In genomic region chr11:114853174-114853838, GRCm38 (mm10) we compare ENCODE assay signal across 9 mouse cellular contexts. TPM values are rescaled to one million over a fixed set of nuclear protein-coding genes. Genes with fewer than 3 reads are reported as not detected.
DNase-seq lines count a peak whose midpoint lies in the region; ATAC-seq and TF ChIP-seq lines count a peak whose summit lies in the region.
"Had no signal": no experiment of that assay in that cellular context is flagged by ENCODE, and none has a peak within 500 bp of the region (broad histone marks: within the 10 kb centered on the region; RNA-seq: fewer than 3 reads in every experiment).

No protein-coding gene starts in this region.

- H3K4me2 ChIP-seq in lung, embryonic 14.5 days, result peak overlapping the region; percentile 99
- H3K4me2 ChIP-seq in forebrain, embryonic 15.5 days (replicated peaks), result peak overlapping the region; percentile 94
- H3K4me2 ChIP-seq in neural tube, embryonic 14.5 days (ENCODE audit: low read depth, low read length), result peak overlapping the region; percentile 99; the same call in 1 of the 2 replicates

- DNase-seq in lung, embryonic 14.5 days, result no peak
- no peak for DNase-seq in lung, postnatal 4 days
- DNase-seq in limb, embryonic 10.5 days (ENCODE audit: low spot score), result no peak
- no peak for DNase-seq in urinary bladder, postnatal 4 days (ENCODE audit: low spot score in 2 of 2)
- no peak for DNase-seq in ovary, postnatal 36 days (ENCODE audit: low spot score)
- no peak for DNase-seq in ovary, postnatal 14 days (ENCODE audit: low spot score)
- DNase-seq: gastrocnemius, postnatal 10 days had no signal

- H3K4me3 ChIP-seq in lung, embryonic 14.5 days (ENCODE audit: low read depth, low read length), result peak overlapping the region; percentile 72
- peak overlapping the region; percentile 67; the same call in 1 of the 2 replicates for H3K4me3 ChIP-seq in forebrain, embryonic 15.5 days
- H3K4me3 ChIP-seq in limb, embryonic 10.5 days, result peak overlapping the region; percentile 85
- peak overlapping the region; percentile 13; the same call in 1 of the 2 replicates for H3K4me3 ChIP-seq in neural tube, embryonic 14.5 days (ENCODE audit: low read depth, low read length)

- no peaks in the 10 kb centered on the region for H3K9me3 ChIP-seq in lung, embryonic 14.5 days (ENCODE audit: low read depth, low read length)
- no peaks in the 10 kb centered on the region for H3K9me3 ChIP-seq in forebrain, embryonic 15.5 days
- H3K9me3 ChIP-seq in limb, embryonic 10.5 days (replicated peaks), result no peaks in the 10 kb centered on the region
- H3K9me3 ChIP-seq in neural tube, embryonic 14.5 days (ENCODE audit: control insufficient read depth, low read length), result no peaks in the 10 kb centered on the region

- 12% methylated on average over 7 of the region's 7 CpGs for WGBS in lung, embryonic 14.5 days
- 22% methylated on average over 7 of the region's 7 CpGs for WGBS in forebrain, embryonic 15.5 days
- 6% methylated on average over 7 of the region's 7 CpGs for WGBS in limb, embryonic 10.5 days
- 16% methylated on average over 7 of the region's 7 CpGs for WGBS in neural tube, embryonic 14.5 days

- H3K9ac ChIP-seq in lung, embryonic 14.5 days, result peak overlapping the region; percentile 81
- H3K9ac ChIP-seq in forebrain, embryonic 15.5 days (replicated peaks), result no peak overlapping the region
- H3K9ac ChIP-seq in neural tube, embryonic 14.5 days (replicated peaks; ENCODE audit: low read depth, low read length), result no peak overlapping the region

- no peak for TF ChIP-seq CTCF in lung, embryonic 14.5 days (IDR thresholded peaks at IDR 0.05; ENCODE audit: low read depth)

- H3K36me3 ChIP-seq in lung, embryonic 14.5 days (ENCODE audit: insufficient read depth), result no peaks in the 10 kb centered on the region
- H3K36me3 ChIP-seq in forebrain, embryonic 15.5 days, result no peaks in the 10 kb centered on the region
- H3K36me3 ChIP-seq in limb, embryonic 10.5 days, result peaks cover 5% of the 10 kb centered on the region; the same call in 1 of the 2 replicates
- no peaks in the 10 kb centered on the region for H3K36me3 ChIP-seq in neural tube, embryonic 14.5 days (ENCODE audit: control insufficient read depth, insufficient read depth, low read length)

- no peaks in the 10 kb centered on the region; the same call in 1 of the 2 replicates for H3K4me1 ChIP-seq in lung, embryonic 14.5 days (ENCODE audit: insufficient read depth)
- H3K4me1 ChIP-seq in forebrain, embryonic 15.5 days, result peaks cover 28% of the 10 kb centered on the region
- H3K4me1 ChIP-seq in limb, embryonic 10.5 days, result peaks cover 60% of the 10 kb centered on the region
- H3K4me1 ChIP-seq in neural tube, embryonic 14.5 days (ENCODE audit: control insufficient read depth, insufficient read depth, low read length), result 0 out of 2 replicates have a peak, but pooled peaks cover 13% of the 10 kb centered on the region

- H3K27me3 ChIP-seq in lung, embryonic 14.5 days (ENCODE audit: insufficient read depth, low read length), result no peaks in the 10 kb centered on the region
- H3K27me3 ChIP-seq in forebrain, embryonic 15.5 days, result peaks cover 47% of the 10 kb centered on the region
- peaks cover 23% of the 10 kb centered on the region; the same call in 1 of the 2 replicates for H3K27me3 ChIP-seq in limb, embryonic 10.5 days (ENCODE audit: low read depth, poor library complexity, severe bottlenecking)
- peaks cover 31% of the 10 kb centered on the region for H3K27me3 ChIP-seq in neural tube, embryonic 14.5 days (ENCODE audit: control insufficient read depth, insufficient read depth, low read length)

- no peak for ATAC-seq in lung, embryonic 14.5 days (ENCODE audit: insufficient read depth)
- no peak for ATAC-seq in forebrain, embryonic 15.5 days (replicated peaks)
- no peak for ATAC-seq in neural tube, embryonic 14.5 days (ENCODE audit: low read depth)

- H3K27ac ChIP-seq in lung, embryonic 14.5 days (ENCODE audit: low read depth), result peak overlapping the region; percentile 93; the same call in 1 of the 2 replicates
- no peak overlapping the region for H3K27ac ChIP-seq in forebrain, embryonic 15.5 days (replicated peaks)
- H3K27ac ChIP-seq in limb, embryonic 10.5 days, result peak overlapping the region; percentile 93
- H3K27ac ChIP-seq in neural tube, embryonic 14.5 days (ENCODE audit: low read depth, low read length), result no peak overlapping the region

RNA-seq across cellular contexts. Expression of gene Gprc5c, which starts 2.4 kb away (rescaled TPM):
- polyA plus RNA-seq in lung, embryonic 14.5 days (2014; fragmentation: Nextera tagmentation; extraction: Ambion mirVana), result 34.7 and 39.2 TPM in 2 replicates
- 6.0 and 6.2 TPM in 2 replicates for polyA plus RNA-seq in forebrain, embryonic 15.5 days (2015; fragmentation: Nextera tagmentation; extraction: Ambion mirVana)
- polyA plus RNA-seq in limb, embryonic 10.5 days (2016; fragmentation: Nextera tagmentation; extraction: Ambion mirVana), result 40.7 and 50.1 TPM in 2 replicates
- polyA plus RNA-seq in neural tube, embryonic 14.5 days (2014; fragmentation: Nextera tagmentation; extraction: Ambion mirVana), result 3.7 and 9.0 TPM in 2 replicates

RNA-seq across cellular contexts. Expression of gene Cd300a, which starts 36.5 kb away (rescaled TPM):
- 0.75 and 1.7 TPM in 2 replicates for polyA plus RNA-seq in lung, embryonic 14.5 days (2014; fragmentation: Nextera tagmentation; extraction: Ambion mirVana)
- polyA plus RNA-seq in forebrain, embryonic 15.5 days (2015; fragmentation: Nextera tagmentation; extraction: Ambion mirVana), result 0.46 and 0.88 TPM in 2 replicates
- 0.49 and 0.67 TPM in 2 replicates for polyA plus RNA-seq in limb, embryonic 10.5 days (2016; fragmentation: Nextera tagmentation; extraction: Ambion mirVana)
- polyA plus RNA-seq in neural tube, embryonic 14.5 days (2014; fragmentation: Nextera tagmentation; extraction: Ambion mirVana), result 0.79 and 1.5 TPM in 2 replicates

RNA-seq across cellular contexts. Expression of gene Gpr142, which starts 54.6 kb away (rescaled TPM):
- 0.28 TPM in 1 of 2 replicates, not detected in the other for polyA plus RNA-seq in lung, embryonic 14.5 days (2014; fragmentation: Nextera tagmentation; extraction: Ambion mirVana)
- not detected in 2 replicates for polyA plus RNA-seq in forebrain, embryonic 15.5 days (2015; fragmentation: Nextera tagmentation; extraction: Ambion mirVana)
- not detected in 2 replicates for polyA plus RNA-seq in limb, embryonic 10.5 days (2016; fragmentation: Nextera tagmentation; extraction: Ambion mirVana)
- not detected in 2 replicates for polyA plus RNA-seq in neural tube, embryonic 14.5 days (2014; fragmentation: Nextera tagmentation; extraction: Ambion mirVana)

RNA-seq across cellular contexts. Expression of gene Btbd17, which starts 57.6 kb away (rescaled TPM):
- 0.65 and 1.3 TPM in 2 replicates for polyA plus RNA-seq in lung, embryonic 14.5 days (2014; fragmentation: Nextera tagmentation; extraction: Ambion mirVana)
- 26.4 and 29.7 TPM in 2 replicates for polyA plus RNA-seq in forebrain, embryonic 15.5 days (2015; fragmentation: Nextera tagmentation; extraction: Ambion mirVana)
- polyA plus RNA-seq in limb, embryonic 10.5 days (2016; fragmentation: Nextera tagmentation; extraction: Ambion mirVana), result 0.14 TPM in 1 of 2 replicates, not detected in the other
- 18.8 and 20.4 TPM in 2 replicates for polyA plus RNA-seq in neural tube, embryonic 14.5 days (2014; fragmentation: Nextera tagmentation; extraction: Ambion mirVana)

Comparison
In these comparisons a context has a peak if more than half of its experiments do, and no peak if none do; other contexts are left out.
1. H3K27ac ChIP-seq: peak in lung, embryonic 14.5 days (single experiment) and limb, embryonic 10.5 days (single experiment); none in forebrain, embryonic 15.5 days (single experiment) and neural tube, embryonic 14.5 days (single experiment).
2. H3K4me3 ChIP-seq: peak in every context shown above with its lines; median percentile 85 in limb, embryonic 10.5 days; 72 in lung, embryonic 14.5 days; 67 in forebrain, embryonic 15.5 days; 13 in neural tube, embryonic 14.5 days.
3. Peak in every context shown above with its lines, with median percentiles within 50 percentile points of each other: H3K4me2 ChIP-seq.